ENCODE assay signal across 10 mouse cellular contexts in the genomic region with DNA sequence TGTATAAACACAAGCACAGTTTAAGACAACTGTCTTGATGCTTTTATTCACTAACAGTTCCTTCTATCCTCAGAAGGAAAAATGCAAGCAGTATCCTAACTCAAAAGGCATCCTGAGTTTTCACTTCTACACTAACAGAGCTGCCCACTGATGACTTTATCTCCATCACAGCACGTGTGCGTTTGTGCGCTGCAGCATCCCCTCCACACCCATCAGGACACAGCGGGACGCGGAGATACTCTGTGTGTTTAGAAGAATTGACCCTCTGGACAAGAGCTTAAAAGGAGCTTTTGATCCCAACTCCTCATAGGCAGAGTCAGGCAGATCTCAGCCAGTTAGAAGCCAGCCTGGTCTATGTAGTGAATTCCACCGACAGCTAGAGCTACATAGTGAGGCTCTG. TPM values are rescaled to one million over a fixed set of nuclear protein-coding genes. Genes with fewer than 3 reads are reported as not detected.
DNase-seq lines count a peak whose midpoint lies in the region; ATAC-seq and TF ChIP-seq lines count a peak whose summit lies in the region.
"Had no signal": no experiment of that assay in that cellular context is flagged by ENCODE, and none has a peak within 500 bp of the region (broad histone marks: within the 10 kb centered on the region; RNA-seq: fewer than 3 reads in every experiment).

No protein-coding gene starts in this region.

- TF ChIP-seq CTCF in forebrain, postnatal 0 days (IDR thresholded peaks at IDR 0.05; ENCODE audit: low read depth), result no peak
- TF ChIP-seq CTCF in olfactory bulb, adult 2 months (IDR thresholded peaks at IDR 0.05; ENCODE audit: insufficient read depth, low read depth, low read length), result no peak

- DNase-seq in neural tube, embryonic 10.5 days (ENCODE audit: extremely low spot score, low spot score), result no peak
- no peak for DNase-seq in forebrain, postnatal 0 days
- peak; percentile 43 for DNase-seq in liver, embryonic 13.5 days
- no peak for DNase-seq in adrenal gland, postnatal 14 days
- no peak for DNase-seq in cerebellum, postnatal 25 days
- no peak for DNase-seq in cerebellum, adult 9-10 months

- no peak overlapping the region for H3K4me3 ChIP-seq in neural tube, embryonic 12.5 days
- H3K4me3 ChIP-seq in forebrain, postnatal 0 days (ENCODE audit: low read depth, low read length), result no peak overlapping the region
- H3K4me3 ChIP-seq in liver, embryonic 13.5 days (replicated peaks), result 0 out of 2 replicates have a peak overlapping the region, but pooled peaks have one; percentile 5
- peak overlapping the region; percentile 37; the same call in 1 of the 2 replicates for H3K4me3 ChIP-seq in olfactory bulb, adult 2 months (ENCODE audit: insufficient read depth, low read depth, low read length)

- H3K4me2 ChIP-seq in neural tube, embryonic 12.5 days (replicated peaks), result peak overlapping the region; percentile 36
- H3K4me2 ChIP-seq in forebrain, postnatal 0 days (ENCODE audit: low read depth), result peak overlapping the region; percentile 13; the same call in 1 of the 2 replicates
- peak overlapping the region; percentile 37 for H3K4me2 ChIP-seq in liver, embryonic 13.5 days
- H3K4me2 ChIP-seq: limb, embryonic 15.5 days had no signal

- peaks cover 12% of the 10 kb centered on the region for H3K4me1 ChIP-seq in neural tube, embryonic 12.5 days
- H3K4me1 ChIP-seq in forebrain, postnatal 0 days (ENCODE audit: insufficient read depth), result peaks cover 13% of the 10 kb centered on the region; the same call in 1 of the 2 replicates
- peaks cover 52% of the 10 kb centered on the region for H3K4me1 ChIP-seq in liver, embryonic 13.5 days (replicated peaks)
- peaks cover 10% of the 10 kb centered on the region for H3K4me1 ChIP-seq in olfactory bulb, adult 2 months (ENCODE audit: control insufficient read depth, insufficient read depth, low read length)
- H3K4me1 ChIP-seq: limb, embryonic 15.5 days had no signal

- H3K27ac ChIP-seq in neural tube, embryonic 12.5 days, result no peak overlapping the region
- no peak overlapping the region for H3K27ac ChIP-seq in forebrain, postnatal 0 days (ENCODE audit: low read depth, low read length)
- H3K27ac ChIP-seq in liver, embryonic 13.5 days, result no peak overlapping the region
- no peak overlapping the region for H3K27ac ChIP-seq in olfactory bulb, adult 2 months (ENCODE audit: insufficient read depth, low read depth, low read length)
- H3K27ac ChIP-seq: limb, embryonic 15.5 days had no signal

- no peak overlapping the region for H3K9ac ChIP-seq in neural tube, embryonic 12.5 days
- no peak overlapping the region for H3K9ac ChIP-seq in forebrain, postnatal 0 days
- H3K9ac ChIP-seq in liver, embryonic 13.5 days, result peak overlapping the region; percentile 16; the same call in 1 of the 2 replicates
- H3K9ac ChIP-seq: limb, embryonic 15.5 days had no signal

- no peaks in the 10 kb centered on the region for H3K36me3 ChIP-seq in neural tube, embryonic 12.5 days
- no peaks in the 10 kb centered on the region for H3K36me3 ChIP-seq in forebrain, postnatal 0 days (ENCODE audit: insufficient read depth)
- H3K36me3 ChIP-seq in liver, embryonic 13.5 days, result no peaks in the 10 kb centered on the region
- H3K36me3 ChIP-seq: limb, embryonic 15.5 days had no signal

- ATAC-seq in neural tube, embryonic 12.5 days (ENCODE audit: low FRiP score, low read depth), result no peak
- ATAC-seq in forebrain, postnatal 0 days, result no peak
- ATAC-seq in liver, embryonic 13.5 days (ENCODE audit: low read depth), result no peak
- ATAC-seq: inflammation-experienced regulatory T-cells, adult 6 months had no signal

- no peaks in the 10 kb centered on the region for H3K9me3 ChIP-seq in neural tube, embryonic 12.5 days
- no peaks in the 10 kb centered on the region for H3K9me3 ChIP-seq in forebrain, postnatal 0 days (ENCODE audit: low read length)
- H3K9me3 ChIP-seq in liver, embryonic 13.5 days (replicated peaks), result no peaks in the 10 kb centered on the region
- H3K9me3 ChIP-seq: limb, embryonic 15.5 days had no signal

- no peaks in the 10 kb centered on the region for H3K27me3 ChIP-seq in neural tube, embryonic 12.5 days (replicated peaks)
- no peaks in the 10 kb centered on the region for H3K27me3 ChIP-seq in forebrain, postnatal 0 days (ENCODE audit: insufficient read depth, low read length)
- peaks cover 15% of the 10 kb centered on the region; the same call in 1 of the 2 replicates for H3K27me3 ChIP-seq in liver, embryonic 13.5 days

- WGBS in neural tube, embryonic 12.5 days, result 75% methylated on average over 7 of the region's 7 CpGs
- WGBS in forebrain, postnatal 0 days, result 70% methylated on average over 7 of the region's 7 CpGs
- WGBS in liver, embryonic 13.5 days (ENCODE audit: insufficient replicate concordance), result 36% methylated on average over 7 of the region's 7 CpGs
- 71% methylated on average over 7 of the region's 7 CpGs for WGBS in olfactory bulb, adult 2 months

- no peak for TF ChIP-seq POLR2A in olfactory bulb, adult 2 months (IDR thresholded peaks at IDR 0.05; ENCODE audit: insufficient read depth, low read depth, low read length)

RNA-seq across cellular contexts. Expression of gene Ralgps2, which starts 2.0 kb away (rescaled TPM):
- 110 and 120 TPM in 2 replicates for polyA plus RNA-seq in neural tube, embryonic 12.5 days (2016; fragmentation: Nextera tagmentation; extraction: Ambion mirVana)
- total RNA-seq in forebrain, postnatal 0 days (2014; rRNA removed), result 94.9 and 101 TPM in 2 replicates
- polyA plus RNA-seq in forebrain, postnatal 0 days (2015; fragmentation: Nextera tagmentation; extraction: Ambion mirVana), result 59.7 and 85.9 TPM in 2 replicates
- polyA plus RNA-seq in liver, embryonic 13.5 days (2015; fragmentation: Nextera tagmentation; extraction: Ambion mirVana), result 21.0 TPM in 2 replicates
- not detected in 2 replicates for polyA plus RNA-seq in olfactory bulb, adult 2 months (2012; ENCODE audit: insufficient read depth, insufficient read length, low replicate concordance, missing spikeins)
- 28.6 and 30.3 TPM in 2 replicates for total RNA-seq in adrenal gland, postnatal 14 days (2021)

Comparison
In these comparisons a context has a peak if more than half of its experiments do, and no peak if none do; other contexts are left out.
1. H3K4me3 ChIP-seq: peak in liver, embryonic 13.5 days (single experiment) and olfactory bulb, adult 2 months (single experiment); none in neural tube, embryonic 12.5 days (single experiment) and forebrain, postnatal 0 days (single experiment).
2. Peak in every context shown above with its lines, with median percentiles within 50 percentile points of each other: H3K4me2 ChIP-seq.